Mouse (Mus musculus) right cerebral cortex, adult 2 months (tissue): ENCODE measurements around the gene Akap13.
"Not testable (repeated sequence)": the region's sequence is repeated elsewhere in the genome, so short reads cannot be mapped to it uniquely, and the experiment has no call there.

Experiments
- DNase-seq, 2 experiments: peaks; one replicate each; pipeline ENCODE4 v3.0.0; 2021 to 2022; ENCODE audit warnings: low spot score in 2 of 2

Gene Akap13

DNA sequence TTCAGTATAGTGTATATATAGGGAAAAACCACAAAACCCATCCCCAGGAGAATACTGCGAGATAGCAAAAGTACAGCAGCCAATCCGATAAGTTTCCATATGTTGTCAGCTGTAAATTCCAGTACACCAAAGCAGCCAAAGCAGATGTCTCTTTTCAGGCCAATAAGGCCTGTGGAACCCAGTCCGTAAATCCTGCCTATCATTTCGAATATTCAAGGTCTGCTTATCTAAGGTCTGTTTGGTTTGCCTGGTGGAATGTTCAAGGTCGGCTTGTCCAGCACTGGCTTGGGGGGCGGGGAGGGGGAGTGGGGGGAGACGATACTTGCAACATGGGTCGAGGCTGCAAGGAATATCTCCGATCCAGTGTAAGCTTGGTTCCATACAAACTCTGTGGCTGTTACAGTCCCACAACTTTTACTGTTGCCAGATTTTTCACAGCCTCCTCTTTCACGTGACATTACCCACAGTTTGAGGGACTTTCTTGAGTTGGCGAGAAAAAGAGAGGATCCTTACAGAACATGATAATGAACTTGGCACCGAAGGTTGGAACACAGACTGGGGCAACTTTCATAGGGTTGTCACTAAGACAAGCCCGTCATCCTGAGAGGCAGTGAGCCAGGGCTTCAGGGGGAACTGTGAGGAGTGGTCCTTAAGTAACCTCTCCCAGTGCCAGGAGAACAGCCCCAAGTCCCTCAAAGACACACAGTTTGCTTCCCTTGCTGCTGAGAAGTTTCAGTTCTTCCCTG is 335.9 kb downstream of the Akap13 start:
- DNase-seq, result not testable (repeated sequence)

DNA sequence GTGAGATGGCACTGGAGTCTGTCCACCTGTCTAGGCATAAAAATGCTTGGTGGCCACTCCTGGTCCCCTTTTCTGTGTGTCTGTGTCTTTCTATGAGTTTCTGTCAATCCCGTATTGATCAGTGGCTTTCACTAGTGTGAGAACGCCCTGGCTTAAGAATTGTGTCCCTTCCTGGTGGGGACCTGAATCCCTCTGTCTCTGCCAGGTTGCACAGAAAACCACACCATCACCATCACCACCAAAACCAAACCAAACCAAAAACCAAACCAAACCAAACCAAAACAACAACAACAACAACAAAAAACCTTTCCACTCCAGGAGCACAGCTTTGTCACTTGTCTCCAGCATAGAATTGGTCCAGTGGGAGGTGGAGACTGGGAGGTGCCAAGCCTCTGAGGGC is 337.8 kb downstream of the Akap13 start:
- DNase-seq, result no peak

GRCm38 (mm10) chr7:75793654-75794335 is 338.5 kb downstream of the Akap13 start:
- no peak for DNase-seq

DNA sequence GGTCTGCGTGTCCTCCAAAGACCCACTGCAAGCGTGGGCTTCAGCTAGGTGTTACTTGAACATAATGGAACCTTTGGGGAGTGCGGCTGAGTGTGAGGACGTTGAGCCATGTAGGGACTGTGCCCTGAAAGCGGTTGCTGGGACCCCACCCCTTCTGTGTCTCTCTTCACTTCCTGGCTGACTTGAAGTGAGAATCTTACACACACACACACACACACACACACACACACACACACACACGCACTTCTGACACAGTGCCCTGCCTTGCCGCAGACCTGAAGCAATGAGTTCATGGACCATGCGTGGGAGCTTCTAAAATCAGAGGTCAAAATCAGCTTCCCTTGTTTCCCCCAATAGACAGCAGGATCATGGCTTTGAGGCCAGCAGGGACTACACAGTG is 339.8 kb downstream of the Akap13 start:
- no peak for DNase-seq

DNA sequence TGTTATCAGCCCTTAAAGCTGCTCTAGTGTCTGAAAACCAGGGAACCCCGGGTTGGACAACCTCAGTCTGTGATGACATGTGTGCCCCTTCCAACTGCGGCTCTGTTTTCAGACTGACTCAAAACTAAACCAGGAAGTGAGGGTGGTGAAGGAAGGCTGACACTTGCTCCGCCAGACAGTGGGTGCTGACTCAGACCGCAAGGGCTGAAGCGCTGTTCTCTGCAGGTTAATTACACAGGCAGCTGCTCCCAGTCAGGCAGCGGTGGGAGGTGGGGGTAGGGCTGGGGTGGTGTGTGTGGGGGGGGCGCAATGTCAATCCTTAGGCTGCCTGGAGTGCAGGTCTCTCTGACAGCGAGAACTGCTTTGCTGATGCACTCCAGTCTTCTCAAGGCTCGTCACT is 341.1 kb downstream of the Akap13 start:
- no peak for DNase-seq

GRCm38 (mm10) chr7:75800530-75800929 is 345.2 kb downstream of the Akap13 start:
- no peak for DNase-seq

- DNase-seq, result no peak
Observed at GRCm38 (mm10) chr7:75801022-75801421, 345.7 kb downstream of the Akap13 start.

DNA sequence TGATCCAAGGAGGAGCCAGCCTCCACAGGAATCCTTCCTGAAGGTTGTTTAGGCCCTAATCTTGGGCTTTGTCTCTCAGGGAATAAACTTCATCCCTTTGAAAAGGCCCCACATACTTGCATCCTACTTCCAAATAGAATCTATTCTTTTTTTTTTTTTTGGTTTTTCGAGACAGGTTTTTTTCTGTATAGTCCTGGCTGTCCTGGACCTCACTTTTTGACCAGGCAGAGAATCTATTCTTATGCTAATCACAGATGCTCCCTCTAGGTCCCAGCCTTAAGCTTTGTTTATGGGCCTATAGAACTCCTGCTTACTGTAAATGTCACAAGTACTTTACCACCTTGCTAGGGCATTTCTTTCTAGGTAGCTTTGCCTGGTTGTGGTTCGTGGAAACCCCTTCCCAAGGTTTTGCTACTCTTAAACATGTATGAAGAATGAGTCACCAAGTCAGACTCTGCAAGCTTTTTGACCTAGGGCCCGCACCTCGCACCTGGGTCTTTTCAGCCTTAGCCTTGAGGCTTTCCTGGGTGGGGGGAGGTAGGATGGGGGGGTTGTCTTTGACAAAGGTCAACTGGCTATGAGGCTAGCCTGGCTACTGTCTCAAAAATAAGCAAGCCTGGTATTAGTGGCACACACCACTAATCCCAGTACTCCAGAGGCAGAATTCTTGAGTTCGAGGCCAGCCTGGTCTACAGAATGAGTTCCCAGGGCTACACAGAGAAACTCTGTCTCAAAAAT is 346.5 kb downstream of the Akap13 start:
- no peak for DNase-seq

DNA sequence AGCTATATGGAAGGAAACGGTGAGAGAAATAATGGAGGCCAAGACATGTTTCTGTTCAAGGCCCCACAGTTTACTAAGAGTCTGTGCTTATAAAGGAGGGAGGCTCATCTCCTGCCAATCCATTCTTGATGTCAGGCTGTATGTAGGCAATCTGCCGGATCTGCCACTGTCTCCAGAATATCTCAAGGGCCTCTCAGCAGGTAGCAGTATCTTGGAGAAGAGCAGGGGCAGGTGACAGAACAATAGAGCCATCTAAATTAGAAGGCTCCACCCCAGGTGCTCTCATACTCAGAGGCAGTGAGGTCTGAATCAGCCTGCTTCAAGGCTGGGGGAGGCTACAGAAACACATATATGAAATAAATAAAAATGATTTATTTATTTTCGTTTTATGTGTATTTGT is 347.6 kb downstream of the Akap13 start:
- no peak for DNase-seq
